Mouse (Mus musculus) liver, embryonic 14.5 days (tissue): ENCODE measurements around the gene Focad.

ENCODE experiments used
- CTCF ChIP-seq: IDR thresholded peaks from 2 replicates; pipeline ENCODE4 v1.5.1; 2016; ENCODE audit warnings: antibody characterized with exemption, low read depth, control low read depth
- EP300 ChIP-seq: IDR thresholded peaks from 2 replicates; pipeline ENCODE4 v1.6.1; 2016; ENCODE audit warnings: antibody characterized with exemption, low read depth

DNA sequence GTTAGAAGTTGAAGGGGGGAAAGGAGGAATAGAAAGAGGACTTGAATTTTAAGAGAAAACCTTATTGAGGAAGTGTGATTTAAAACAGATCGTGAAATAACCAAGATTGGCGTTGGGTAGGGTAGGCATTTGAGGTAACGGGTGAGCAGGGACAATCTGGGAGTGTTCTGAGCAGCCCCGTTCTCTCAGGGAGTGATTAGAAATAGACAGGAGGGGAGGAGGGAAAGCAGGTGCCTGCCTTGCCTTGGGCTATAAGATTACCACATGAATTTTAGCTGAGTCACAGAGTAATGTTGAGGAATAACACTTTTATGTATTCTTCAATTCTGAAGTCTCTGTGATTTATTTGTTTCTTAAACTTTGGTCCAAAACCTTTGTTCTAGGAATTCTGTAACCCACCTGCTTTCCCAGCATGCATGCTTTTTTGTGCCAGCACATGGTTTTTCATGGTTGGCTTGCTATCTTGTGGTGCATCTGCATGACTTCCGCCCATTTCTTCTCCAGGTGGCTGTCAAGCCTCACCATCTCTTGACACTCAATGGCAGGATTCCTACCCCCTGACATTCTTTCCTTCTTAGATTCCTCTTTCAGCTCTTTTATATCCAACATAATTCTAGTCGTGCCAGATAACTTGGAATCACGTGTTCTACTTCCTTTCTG lies 176.1 kb downstream of the Focad start:
- TF ChIP-seq EP300 (no peak), CTCF (no peak)
